Comparison of ENCODE assay signal across 26 mouse cellular contexts in genomic region chrX:99548284-99549019, GRCm38 (mm10).
DNase-seq lines count a peak whose midpoint lies in the region; ATAC-seq lines count a peak whose summit lies in the region.
"Had no signal": no experiment of that assay in that cellular context is flagged by ENCODE, and none has a peak within 500 bp of the region (broad histone marks: within the 10 kb centered on the region; RNA-seq: fewer than 3 reads in every experiment).

No protein-coding gene starts in this region.

- ATAC-seq in forebrain, embryonic 14.5 days: no peak; the same call in 1 of the 2 replicates
- ATAC-seq in forebrain, embryonic 12.5 days (ENCODE audit: low FRiP score): no peak
- peak; percentile 33; the same call in 1 of the 2 replicates for ATAC-seq in lung, embryonic 15.5 days (ENCODE audit: borderline replicate concordance, extremely low read depth, low FRiP score, low TSS enrichment)
- ATAC-seq in midbrain, embryonic 16.5 days: peak; percentile 49; the same call in 1 of the 2 replicates
- ATAC-seq: CD4-positive, CD25-positive, alpha-beta regulatory T cell, adult 4 months; intestine, postnatal 0 days; liver, embryonic 12.5 days; Patski had no signal

- H3K4me2 ChIP-seq in forebrain, embryonic 14.5 days (ENCODE audit: low read length): no peak overlapping the region
- no peak overlapping the region for H3K4me2 ChIP-seq in forebrain, embryonic 12.5 days
- H3K4me2 ChIP-seq in lung, embryonic 15.5 days: no peak overlapping the region
- H3K4me2 ChIP-seq in midbrain, embryonic 16.5 days (ENCODE audit: low read length): no peak overlapping the region
- H3K4me2 ChIP-seq: embryonic facial prominence, embryonic 13.5 days; heart, embryonic 11.5 days; limb, embryonic 13.5 days; liver, embryonic 12.5 days; neural tube, embryonic 12.5 days had no signal

- no peak overlapping the region for H3K9ac ChIP-seq in forebrain, embryonic 14.5 days (ENCODE audit: low read length)
- H3K9ac ChIP-seq in forebrain, embryonic 12.5 days: no peak overlapping the region
- no peak overlapping the region for H3K9ac ChIP-seq in lung, embryonic 15.5 days
- H3K9ac ChIP-seq in midbrain, embryonic 16.5 days (ENCODE audit: low read depth, low read length): no peak overlapping the region
- H3K9ac ChIP-seq: embryonic facial prominence, embryonic 13.5 days; limb, embryonic 13.5 days; liver, embryonic 12.5 days; neural tube, embryonic 12.5 days had no signal

- no peaks in the 10 kb centered on the region for H3K36me3 ChIP-seq in forebrain, embryonic 14.5 days (ENCODE audit: control insufficient read depth, insufficient read depth, low read length)
- no peaks in the 10 kb centered on the region for H3K36me3 ChIP-seq in forebrain, embryonic 12.5 days (replicated peaks)
- H3K36me3 ChIP-seq in lung, embryonic 15.5 days: no peaks in the 10 kb centered on the region
- H3K36me3 ChIP-seq in midbrain, embryonic 16.5 days (ENCODE audit: control insufficient read depth, insufficient read depth, low read length): no peaks in the 10 kb centered on the region
- H3K36me3 ChIP-seq: embryonic facial prominence, embryonic 13.5 days; limb, embryonic 13.5 days; liver, embryonic 12.5 days; neural tube, embryonic 12.5 days had no signal

- no peaks in the 10 kb centered on the region for H3K9me3 ChIP-seq in forebrain, embryonic 14.5 days (replicated peaks; ENCODE audit: control insufficient read depth, low read length)
- H3K9me3 ChIP-seq in forebrain, embryonic 12.5 days: no peaks in the 10 kb centered on the region
- no peaks in the 10 kb centered on the region for H3K9me3 ChIP-seq in lung, embryonic 15.5 days
- no peaks in the 10 kb centered on the region for H3K9me3 ChIP-seq in midbrain, embryonic 16.5 days (replicated peaks; ENCODE audit: control insufficient read depth, low read length, poor library complexity, severe bottlenecking)
- H3K9me3 ChIP-seq: embryonic facial prominence, embryonic 13.5 days; limb, embryonic 13.5 days; liver, embryonic 12.5 days; neural tube, embryonic 12.5 days had no signal

- H3K4me1 ChIP-seq in forebrain, embryonic 14.5 days (ENCODE audit: control insufficient read depth, insufficient read depth, low read length): peaks cover 15% of the 10 kb centered on the region
- H3K4me1 ChIP-seq in forebrain, embryonic 12.5 days: peaks cover 15% of the 10 kb centered on the region
- peaks cover 19% of the 10 kb centered on the region for H3K4me1 ChIP-seq in lung, embryonic 15.5 days
- H3K4me1 ChIP-seq in midbrain, embryonic 16.5 days (ENCODE audit: control insufficient read depth, insufficient read depth, low read length): peaks cover 2% of the 10 kb centered on the region; the same call in 1 of the 2 replicates

- 40% methylated on average over 4 of the region's 4 CpGs for WGBS in forebrain, embryonic 14.5 days
- WGBS in forebrain, embryonic 12.5 days: 60% methylated on average over 4 of the region's 4 CpGs
- 64% methylated on average over 4 of the region's 4 CpGs for WGBS in lung, embryonic 15.5 days
- WGBS in midbrain, embryonic 16.5 days: 40% methylated on average over 4 of the region's 4 CpGs

- H3K27ac ChIP-seq in forebrain, embryonic 14.5 days (ENCODE audit: low read depth, low read length): peak overlapping the region; percentile 62; the same call in 1 of the 2 replicates
- H3K27ac ChIP-seq in forebrain, embryonic 12.5 days: no peak overlapping the region
- no peak overlapping the region for H3K27ac ChIP-seq in lung, embryonic 15.5 days
- no peak overlapping the region for H3K27ac ChIP-seq in midbrain, embryonic 16.5 days (ENCODE audit: low read length)
- H3K27ac ChIP-seq: embryonic facial prominence, embryonic 13.5 days; layer of hippocampus, adult 2 months; limb, embryonic 13.5 days; liver, embryonic 12.5 days; neural tube, embryonic 12.5 days; stomach, postnatal 0 days had no signal

- no peak for DNase-seq in forebrain, embryonic 14.5 days (ENCODE audit: low spot score)
- DNase-seq in lung, adult 18-20 months: no peak
- DNase-seq in right cerebral cortex, adult 18-20 months: peak; percentile 24
- DNase-seq in right cerebral cortex, postnatal 14 days: no peak
- no peak for DNase-seq in adrenal gland, postnatal 10 days
- DNase-seq: cerebellum, adult 11-12 months; cerebellum, postnatal 10 days; gastrocnemius, postnatal 10 days; kidney, postnatal 25 days; layer of hippocampus, postnatal 36 days; lung, adult 2 months; thymus, adult 2 months had no signal

- no peak overlapping the region for H3K4me3 ChIP-seq in forebrain, embryonic 14.5 days (ENCODE audit: low read depth, low read length)
- H3K4me3 ChIP-seq in forebrain, embryonic 12.5 days (replicated peaks): no peak overlapping the region
- H3K4me3 ChIP-seq in lung, embryonic 15.5 days: no peak overlapping the region
- H3K4me3 ChIP-seq in midbrain, embryonic 16.5 days (ENCODE audit: low read depth, low read length): no peak overlapping the region
- H3K4me3 ChIP-seq: embryonic facial prominence, embryonic 13.5 days; erythroblast, embryonic 14.5 days; layer of hippocampus, adult 2 months; limb, embryonic 13.5 days; liver, embryonic 12.5 days; neural tube, embryonic 12.5 days had no signal

- no peaks in the 10 kb centered on the region for H3K27me3 ChIP-seq in forebrain, embryonic 14.5 days (replicated peaks; ENCODE audit: control insufficient read depth, insufficient read depth, low read length)
- peaks cover 77% of the 10 kb centered on the region for H3K27me3 ChIP-seq in forebrain, embryonic 12.5 days
- peaks cover 14% of the 10 kb centered on the region; the same call in 1 of the 2 replicates for H3K27me3 ChIP-seq in lung, embryonic 15.5 days
- H3K27me3 ChIP-seq in midbrain, embryonic 16.5 days (ENCODE audit: control insufficient read depth, insufficient read depth, low read depth, low read length): peaks cover 16% of the 10 kb centered on the region

Comparison
In these comparisons a context has a peak if more than half of its experiments do, and no peak if none do; other contexts are left out.
1. ATAC-seq: peak in lung, embryonic 15.5 days (single experiment) and midbrain, embryonic 16.5 days (single experiment); none in forebrain, embryonic 14.5 days (single experiment) and forebrain, embryonic 12.5 days (single experiment).